Mouse (Mus musculus) cerebellum, adult 18-20 months (tissue): ENCODE measurements around the gene Hcn3.

Source experiments
- DNase-seq, 2 experiments: peaks; one replicate each; pipeline ENCODE4 v3.0.0; 2021

Gene Hcn3

GRCm38 (mm10) chr3:89159616-89160344, at the start of gene Hcn3:
TSS of gene Hcn3 (minus strand) at chr3:89160196.
- peak; percentile 60 to 70 for DNase-seq

DNA sequence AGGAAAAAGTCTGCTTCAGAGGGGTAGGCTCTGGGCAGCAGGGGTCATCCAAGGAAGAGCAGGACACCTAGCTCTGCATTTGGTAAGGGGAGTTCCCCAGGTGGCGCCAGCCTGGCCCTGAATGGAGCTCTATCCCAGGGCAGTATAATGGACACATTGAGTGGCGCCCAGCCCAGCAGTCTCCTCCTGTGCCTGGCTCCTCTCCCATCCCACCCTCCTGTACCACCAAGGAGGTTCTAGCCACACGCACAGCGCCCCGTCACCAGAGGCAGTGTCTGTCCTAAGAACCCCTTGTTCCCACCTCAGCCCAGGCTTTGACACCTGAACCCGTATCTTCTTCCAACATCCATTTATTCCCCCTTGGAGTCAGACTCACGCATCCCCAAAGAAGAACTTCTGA, 49.7 kb upstream of the Hcn3 start:
- no peak for DNase-seq

GRCm38 (mm10) chr3:89208736-89209135, 48.7 kb upstream of the Hcn3 start:
- no peak for DNase-seq

GRCm38 (mm10) chr3:89208075-89208657, 48.2 kb upstream of the Hcn3 start:
- DNase-seq: no peak

GRCm38 (mm10) chr3:89206695-89207094, 46.7 kb upstream of the Hcn3 start:
- DNase-seq: no peak

GRCm38 (mm10) chr3:89206079-89206478, 46.1 kb upstream of the Hcn3 start:
- DNase-seq: no peak

- DNase-seq: no peak
Observed at GRCm38 (mm10) chr3:89203142-89203514, 43.1 kb upstream of the Hcn3 start.

DNA sequence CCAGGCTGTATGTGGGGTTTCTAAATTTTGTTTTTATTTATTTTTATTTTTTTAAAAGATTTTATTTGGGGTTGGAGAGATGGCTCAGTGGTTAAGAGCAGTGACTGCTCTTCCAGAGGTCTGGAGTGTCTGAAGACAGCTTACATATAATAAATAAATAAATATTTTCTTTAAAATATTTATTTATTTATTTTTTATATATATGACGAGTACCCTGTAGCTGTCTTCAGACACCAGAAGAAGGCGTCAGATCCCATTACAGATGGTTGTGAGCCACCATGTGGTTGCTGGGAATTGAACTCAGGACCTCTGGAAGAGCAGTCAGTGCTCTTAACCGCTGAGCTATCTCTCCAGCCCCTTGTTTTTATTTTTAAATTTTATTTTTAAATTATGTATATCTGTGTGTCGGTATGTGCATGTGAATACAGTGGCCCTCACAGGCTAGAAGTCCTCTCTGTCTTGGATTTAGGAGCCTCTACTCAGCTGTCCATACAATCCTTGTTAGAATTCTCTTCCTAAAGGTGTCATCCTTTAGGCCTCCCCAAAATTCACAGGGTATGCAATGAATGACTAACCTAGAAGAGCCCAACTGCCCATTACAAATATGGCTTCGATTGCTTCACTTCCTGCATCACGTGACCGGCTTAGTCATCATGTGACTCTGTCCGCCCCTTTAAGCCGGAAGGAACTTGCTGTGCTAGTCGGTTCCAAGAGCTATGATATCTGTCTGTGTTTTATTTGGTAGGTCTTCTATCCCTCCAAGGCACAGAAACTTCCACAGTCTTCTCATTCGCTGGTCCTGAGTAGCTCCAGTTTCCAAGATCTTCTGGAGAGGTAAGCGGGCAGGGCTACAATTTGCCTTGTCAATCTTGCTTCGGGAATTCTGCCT, 42.5 kb upstream of the Hcn3 start, which contains the start of gene Gba:
TSS of gene Gba (plus strand) at position 676 of the 889 bp plus-strand sequence.
- DNase-seq: peak; percentile 83 to 89

DNA sequence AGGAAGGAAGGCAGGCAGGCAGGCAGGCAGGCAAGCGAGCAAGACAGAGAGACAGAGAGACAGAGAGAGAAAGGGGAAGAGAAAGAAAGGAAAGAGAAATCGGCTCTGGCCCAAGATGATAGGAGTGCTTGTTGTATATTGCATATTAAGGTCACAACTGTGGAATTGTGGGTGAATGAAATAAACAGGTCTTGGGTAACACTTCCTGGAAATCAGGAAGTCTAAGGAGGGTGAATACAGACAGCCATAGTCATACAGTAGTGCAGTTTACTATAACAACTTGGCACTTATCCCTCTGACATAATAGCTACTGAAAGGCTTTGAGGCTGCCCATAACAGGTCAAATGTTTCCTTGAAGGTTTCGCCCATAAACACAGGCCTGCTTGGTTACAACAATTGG, 39.8 kb upstream of the Hcn3 start:
- no peak for DNase-seq

GRCm38 (mm10) chr3:89195979-89196877, 36.2 kb upstream of the Hcn3 start:
- DNase-seq: peak; percentile 82 to 83

DNA sequence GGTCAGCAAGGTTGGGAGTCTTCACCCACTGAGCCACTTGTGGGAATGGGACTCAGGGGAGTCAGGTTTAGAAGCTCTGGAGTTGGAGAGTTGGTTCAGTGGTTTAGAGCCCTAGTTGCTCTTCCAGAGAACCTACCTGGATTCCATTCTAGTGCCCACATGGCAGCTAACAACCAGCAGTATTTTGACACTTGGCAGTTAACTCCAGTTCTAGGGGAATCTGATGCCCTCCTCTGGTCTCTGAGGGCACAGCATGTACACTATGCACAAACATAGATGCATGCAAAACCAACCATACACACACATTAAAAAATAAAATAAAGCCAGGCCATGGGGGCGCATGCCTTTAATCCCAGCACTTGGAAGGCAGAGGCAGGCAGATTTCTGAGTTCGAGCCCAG, 33.9 kb upstream of the Hcn3 start:
- DNase-seq: no peak

DNA sequence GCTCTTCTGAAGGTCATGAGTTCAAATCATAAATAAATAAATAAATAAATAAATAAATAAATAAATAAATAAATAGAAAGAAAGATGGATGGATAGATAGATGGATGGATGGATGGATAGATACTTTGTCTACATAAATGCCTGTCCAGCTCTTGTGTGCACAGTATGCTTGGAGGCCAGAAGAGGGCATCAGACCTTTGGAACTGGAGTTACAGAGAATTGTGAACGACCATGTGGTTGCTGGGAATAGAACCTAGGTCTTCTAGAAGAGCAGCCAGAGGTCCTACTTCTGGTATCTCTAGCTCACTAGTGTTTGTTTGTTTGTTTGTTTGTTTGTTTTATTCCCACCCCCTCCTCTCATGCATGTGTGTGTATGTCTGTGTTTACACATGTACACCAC, 33.4 kb upstream of the Hcn3 start:
- DNase-seq: no peak

DNA sequence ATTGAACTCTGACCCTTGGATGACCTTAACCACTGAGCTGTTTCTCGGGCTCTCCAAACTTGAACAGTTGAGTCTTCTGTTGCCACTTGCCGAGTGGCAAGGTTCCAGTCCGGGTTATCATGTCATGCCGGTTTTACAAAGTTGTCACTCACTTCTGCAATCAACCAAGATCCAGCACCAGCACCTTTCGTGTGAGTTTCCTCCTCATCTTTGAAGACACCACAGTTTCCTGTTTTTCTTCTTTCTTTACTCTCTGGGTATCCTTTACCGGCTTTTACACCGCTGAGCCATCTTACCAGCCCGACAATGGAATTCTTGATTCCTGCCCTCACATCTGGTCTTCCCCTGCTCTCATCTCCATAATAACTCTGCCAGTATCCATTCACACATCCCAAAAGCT, 30.4 kb upstream of the Hcn3 start:
- no peak for DNase-seq

DNA sequence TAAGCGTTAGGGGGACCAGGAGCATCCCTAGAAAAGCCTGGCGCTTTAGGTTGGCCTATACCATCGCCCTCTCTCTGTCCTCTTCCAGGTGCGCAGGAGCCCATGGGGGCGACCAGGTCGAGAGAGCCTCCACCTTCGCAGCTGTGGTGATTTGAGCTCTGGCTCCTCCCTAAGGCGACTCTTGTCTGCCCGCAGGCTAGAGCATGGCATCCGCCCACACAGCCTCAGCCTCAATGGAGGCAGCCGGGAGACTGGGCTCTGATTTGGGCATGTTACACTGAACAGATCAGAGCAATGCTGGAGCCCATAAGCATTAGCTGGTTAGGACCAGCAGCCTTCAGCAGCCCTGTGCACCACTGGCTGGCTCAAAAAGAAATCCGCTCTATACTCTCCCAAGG, 28.5 kb upstream of the Hcn3 start:
- DNase-seq: no peak

DNA sequence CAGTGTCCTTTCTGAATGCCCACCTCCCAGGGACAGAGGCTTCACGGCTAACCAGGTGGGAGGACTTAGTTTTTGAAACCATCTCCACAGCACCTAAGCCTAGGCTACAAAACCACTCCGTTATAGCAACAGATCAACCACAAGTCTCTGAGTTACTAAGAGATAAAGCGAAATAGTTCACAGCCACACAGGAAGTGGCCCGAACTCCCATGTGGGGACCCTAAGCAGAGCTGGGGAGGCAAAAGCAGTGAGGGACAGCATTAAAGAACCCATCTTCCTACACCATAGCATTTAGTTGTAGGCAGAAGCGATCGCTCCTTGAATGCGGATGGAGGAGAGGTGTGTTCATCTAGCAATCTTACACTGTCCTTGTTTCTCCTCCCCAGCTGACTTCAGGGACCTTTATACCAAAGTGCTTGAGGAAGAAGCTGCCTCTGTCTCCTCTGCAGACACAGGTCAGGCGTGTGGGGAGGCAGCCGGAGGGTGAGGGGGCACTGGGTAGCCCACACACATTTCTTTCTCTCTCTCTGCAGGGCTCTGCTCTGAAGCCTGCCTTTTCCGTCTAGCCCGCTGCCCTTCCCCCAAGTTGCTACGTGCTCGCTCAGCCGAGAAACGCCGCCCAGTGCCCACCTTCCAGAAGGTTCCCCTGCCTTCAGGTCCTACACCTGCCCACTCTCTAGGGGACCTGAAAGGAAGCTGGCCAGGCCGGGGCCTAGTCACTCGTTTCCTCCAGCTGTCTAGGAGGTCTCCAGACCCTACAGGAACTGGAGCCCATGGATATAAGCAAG, 27.9 kb upstream of the Hcn3 start:
- DNase-seq: no peak

GRCm38 (mm10) chr3:89187197-89187596, 27.2 kb upstream of the Hcn3 start:
- DNase-seq: no peak

DNA sequence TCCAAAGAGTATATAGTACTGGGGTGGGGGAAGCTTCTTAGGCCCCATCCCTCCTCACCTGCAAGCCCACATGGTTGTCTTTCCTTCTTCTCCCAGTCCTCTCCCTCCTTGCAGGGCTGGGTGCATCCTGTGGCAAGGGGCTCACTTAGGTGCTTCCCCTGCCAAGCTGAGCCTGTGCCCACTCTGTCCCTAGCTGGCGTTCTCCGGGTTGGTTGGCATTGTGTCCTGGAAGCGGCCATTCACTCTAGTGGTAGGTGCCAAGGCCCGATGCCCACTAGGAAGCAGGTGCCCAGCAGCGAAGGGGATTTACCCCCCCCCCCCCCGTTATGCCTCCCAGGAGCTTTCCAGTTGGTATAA, 23.9 kb upstream of the Hcn3 start:
- no peak for DNase-seq

DNA sequence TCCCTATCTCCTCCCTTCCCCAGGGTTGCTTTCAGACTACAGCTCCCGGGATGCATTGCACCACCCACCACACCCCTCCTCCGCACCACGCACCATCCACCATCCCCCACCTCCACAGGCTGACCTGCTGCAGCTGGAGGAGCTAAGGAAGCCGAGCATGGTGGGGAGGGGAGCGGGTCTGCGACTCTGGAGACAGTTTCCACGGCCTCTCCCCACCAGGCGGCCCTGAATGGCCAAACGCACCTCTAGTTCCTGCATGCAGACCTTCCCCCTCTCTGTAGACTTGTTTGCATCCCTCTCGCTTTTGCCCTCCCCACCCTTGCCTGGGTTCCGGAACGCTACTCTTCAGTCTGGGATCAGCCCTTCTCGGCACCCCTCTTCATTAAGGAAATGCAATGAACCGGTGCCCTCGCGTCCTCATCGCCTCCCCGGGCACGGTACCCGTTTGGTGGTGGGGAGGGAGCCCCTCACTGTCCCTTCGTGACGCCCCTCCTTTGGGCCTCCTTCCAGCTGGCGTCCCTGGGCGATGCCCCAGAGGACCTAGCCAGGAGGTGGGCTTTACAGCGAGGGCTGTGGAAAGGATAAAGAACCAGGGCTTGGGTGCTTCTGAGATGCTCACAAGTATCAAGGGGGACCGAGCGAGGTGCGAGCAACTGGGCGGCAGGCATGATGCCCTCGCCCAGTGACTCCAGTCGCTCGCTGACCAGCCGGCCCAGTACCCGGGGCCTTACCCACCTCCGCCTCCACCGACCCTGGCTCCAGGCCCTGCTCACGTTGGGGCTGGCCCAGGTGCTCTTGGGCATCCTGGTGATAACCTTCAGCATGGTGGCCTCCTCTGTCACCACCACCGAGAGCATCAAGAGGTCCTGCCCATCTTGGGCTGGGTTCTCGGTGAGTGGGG, 23.3 kb upstream of the Hcn3 start, which contains the start of gene Fam189b:
TSS of gene Fam189b (plus strand) at position 86 of the 901 bp plus-strand sequence.
- peak; percentile 88 to 95 for DNase-seq

- no peak for DNase-seq
Observed at GRCm38 (mm10) chr3:89182531-89183057, 22.6 kb upstream of the Hcn3 start.

GRCm38 (mm10) chr3:89181749-89182500, 21.9 kb upstream of the Hcn3 start:
- DNase-seq: no peak
